Mouse (Mus musculus) heart, adult 8-10 months (tissue): ENCODE results near the gene Ints6. TPM values are rescaled to one million over a fixed set of nuclear protein-coding genes. Genes with fewer than 3 reads are reported as not detected.

ENCODE experiments used
- DNase-seq: peaks from one replicate; pipeline ENCODE4 v3.0.0; 2022; ENCODE audit warnings: low spot score
- total RNA-seq, 4 experiments: library from RNA; stranded (reverse); gene quantifications; 2 replicates each; pipeline ENCODE4 v1.2.4; 2022

The Ints6 gene
- total RNA-seq, 4 experiments from 2014 or later: 12.7 to 15.2 (median 13.9) TPM

DNA sequence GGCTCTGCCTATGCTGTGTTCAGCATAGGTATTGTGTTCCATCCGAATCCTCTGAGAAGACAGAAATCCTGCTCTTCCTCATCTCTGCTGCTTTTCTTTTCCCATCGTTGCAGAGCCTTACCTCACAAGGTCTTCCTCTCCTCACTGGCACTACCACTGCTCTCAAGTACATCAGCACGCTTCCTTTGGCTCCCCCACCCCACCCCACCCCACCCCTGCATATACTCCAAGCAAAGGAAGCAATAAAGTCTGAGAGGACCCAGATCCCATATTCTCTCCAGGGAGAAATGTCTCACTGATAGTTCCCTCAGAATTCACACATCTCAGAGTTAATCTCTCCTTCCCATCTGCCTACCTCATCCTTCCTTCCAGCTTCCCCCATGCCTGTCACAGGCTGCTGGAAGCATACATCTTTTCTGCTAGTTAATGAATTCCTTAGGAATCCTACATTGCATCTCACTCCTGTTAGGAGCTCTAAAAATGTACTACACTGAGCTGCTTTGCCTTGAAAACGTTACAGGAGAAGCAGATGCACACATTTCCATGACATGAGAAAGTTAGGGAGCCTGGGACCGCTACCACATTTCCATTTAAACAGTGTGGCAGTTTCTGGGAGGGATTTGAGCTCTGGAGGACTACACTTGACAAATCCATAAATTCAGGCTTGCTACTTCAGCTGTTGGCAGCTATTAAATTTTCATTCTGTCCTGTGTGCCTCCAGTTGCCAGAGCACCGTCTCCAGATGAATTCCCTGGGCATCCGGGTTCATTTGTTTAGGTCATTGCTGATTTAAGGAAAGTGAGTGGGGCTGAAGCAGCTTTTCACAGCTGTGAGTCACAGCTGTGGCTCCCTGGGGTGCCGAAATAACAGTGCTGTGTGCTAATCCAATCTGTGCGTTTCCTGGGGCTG, 123.3 kb downstream of the Ints6 start:
- peak; percentile 16 for DNase-seq

DNA sequence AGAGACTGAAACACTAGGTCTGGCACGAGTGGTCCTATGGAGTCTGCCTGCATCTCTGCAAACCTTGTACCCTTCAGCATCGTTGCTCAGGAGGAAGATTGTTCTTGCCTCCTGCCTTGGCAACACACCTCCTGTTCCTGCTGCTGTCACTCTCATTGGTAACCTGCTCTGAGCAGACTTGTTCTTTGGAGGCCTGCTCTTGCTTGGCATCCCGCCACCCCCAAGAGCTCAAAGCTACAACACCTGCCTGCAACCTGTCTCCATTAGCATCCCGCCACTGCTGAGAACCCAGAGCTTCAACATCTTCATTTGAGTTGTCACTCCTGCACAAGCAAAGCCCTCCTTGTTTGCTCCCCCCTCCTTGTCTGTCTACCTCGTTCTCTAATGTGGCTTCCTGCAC, 133.0 kb downstream of the Ints6 start:
- no peak for DNase-seq

Other genes starting within 250 kb of the Ints6 start
- 1 to 10 TPM; 3.6 to 5.0 (median 3.7) TPM for gene Fam124a, start 205.4 kb downstream of the Ints6 start, total RNA-seq
- not detected for gene Gm4131, start 194.2 kb downstream of the Ints6 start, total RNA-seq
- gene Serpine3, start 97.5 kb downstream of the Ints6 start, total RNA-seq: not detected
- gene Wdfy2, start 76.5 kb upstream of the Ints6 start, total RNA-seq: 1 to 10 TPM; 5.8 to 7.2 (median 6.1) TPM
- gene Defb48, start 223.3 kb upstream of the Ints6 start, total RNA-seq: not detected
- not detected for gene Defb47, start 236.9 kb upstream of the Ints6 start, total RNA-seq